Mouse (Mus musculus) CD8-positive naive resting alpha-beta T cell, adult 57 days (primary cell): ENCODE measurements around the gene Gm4836. TPM values are rescaled to one million over a fixed set of nuclear protein-coding genes. Genes with fewer than 3 reads are reported as not detected.

Experiments used
- total RNA-seq: library from RNA; stranded (reverse); gene quantifications from one replicate; pipeline ENCODE4 v1.2.4, GENCODE M21; 2023

Gene Gm4836
- total RNA-seq: not detected

DNA sequence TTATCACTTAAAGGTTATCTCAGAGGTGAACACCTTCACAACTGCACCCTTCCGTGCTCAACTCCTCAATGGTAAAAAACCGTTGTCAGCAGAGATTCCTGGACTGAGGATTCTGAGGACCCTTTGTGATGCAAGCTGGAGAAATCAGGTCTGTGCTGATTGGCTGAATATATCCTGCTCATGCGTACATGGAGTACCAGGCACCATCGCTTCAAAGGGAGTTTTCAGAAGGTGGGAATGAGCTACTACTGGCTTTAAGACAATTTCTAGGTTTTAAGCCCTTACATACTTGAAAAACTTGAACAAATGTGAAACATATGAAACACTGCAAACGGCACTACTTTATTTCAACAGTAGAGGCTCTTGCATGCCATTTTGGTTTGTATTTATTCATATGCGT, at the start of gene Gm4836:
Gene Gm4836 (minus strand): TSS at position 101 of the 400 bp plus-strand sequence.

